Mouse (Mus musculus): ENCODE measurements around the gene Gm7324. TPM values are rescaled to one million over a fixed set of nuclear protein-coding genes. Genes with fewer than 3 reads are reported as not detected.

Gm7324 gene
- polyA plus RNA-seq (2015; fragmentation: Nextera tagmentation; extraction: Ambion mirVana): 0.68 and 1.2 TPM in 2 replicates

GRCm38 (mm10) chr14:43697621-43698020, at the start of gene Gm7324:
Gene Gm7324, plus strand, starts transcription at chr14:43697828.

GRCm38 (mm10) chr14:43677099-43677498, 20.5 kb upstream of the Gm7324 start, which contains the start of gene Gm8165:
Gene Gm8165, minus strand, starts transcription at chr14:43677199.

GRCm38 (mm10) chr14:43727385-43727784, 29.8 kb downstream of the Gm7324 start, which contains the start of gene Gm16506:
Gene Gm16506, minus strand, starts transcription at chr14:43727485.

GRCm38 (mm10) chr14:43747566-43747965, 49.9 kb downstream of the Gm7324 start, which contains the start of gene Gm6526:
Gene Gm6526, plus strand, starts transcription at chr14:43747866.

Other genes starting within 250 kb of the Gm7324 start
- not detected in 2 replicates for gene Gm5799, start 154.3 kb upstream of the Gm7324 start, polyA plus RNA-seq (2015; fragmentation: Nextera tagmentation; extraction: Ambion mirVana)
- gene Gm17654, start 118.7 kb upstream of the Gm7324 start, polyA plus RNA-seq (2015; fragmentation: Nextera tagmentation; extraction: Ambion mirVana): not detected in 2 replicates
- gene Gm10375, start 89.8 kb upstream of the Gm7324 start, polyA plus RNA-seq (2015; fragmentation: Nextera tagmentation; extraction: Ambion mirVana): not detected in 2 replicates
- not detected in 2 replicates for gene Gm8165, start 20.6 kb upstream of the Gm7324 start, polyA plus RNA-seq (2015; fragmentation: Nextera tagmentation; extraction: Ambion mirVana)
- not detected in 2 replicates for gene Gm16506, start 29.7 kb downstream of the Gm7324 start, polyA plus RNA-seq (2015; fragmentation: Nextera tagmentation; extraction: Ambion mirVana)
- 0.07 TPM in 1 of 2 replicates, not detected in the other for gene Gm6526, start 50.0 kb downstream of the Gm7324 start, polyA plus RNA-seq (2015; fragmentation: Nextera tagmentation; extraction: Ambion mirVana)
- not detected in 2 replicates for gene Gm8180, start 86.9 kb downstream of the Gm7324 start, polyA plus RNA-seq (2015; fragmentation: Nextera tagmentation; extraction: Ambion mirVana)
- gene Ear1, start 177.7 kb downstream of the Gm7324 start, polyA plus RNA-seq (2015; fragmentation: Nextera tagmentation; extraction: Ambion mirVana): 0.39 and 0.54 TPM in 2 replicates
- not detected in 2 replicates for gene Ear10, start 225.7 kb downstream of the Gm7324 start, polyA plus RNA-seq (2015; fragmentation: Nextera tagmentation; extraction: Ambion mirVana)
- gene Gm8113, start 227.6 kb downstream of the Gm7324 start, polyA plus RNA-seq (2015; fragmentation: Nextera tagmentation; extraction: Ambion mirVana): 6.8 and 7.0 TPM in 2 replicates